Mouse (Mus musculus) left cerebral cortex, adult 8-10 months (tissue): ENCODE measurements around the gene Eif2s2. TPM values are rescaled to one million over a fixed set of nuclear protein-coding genes. Genes with fewer than 3 reads are reported as not detected.

Experiments
- DNase-seq, 2 experiments: peaks; one replicate each; pipeline ENCODE4 v3.0.0; 2022; ENCODE audit warnings: low spot score in 2 of 2
- total RNA-seq, 4 experiments: library from RNA; stranded (reverse); gene quantifications; 2 replicates each; pipeline ENCODE4 v1.2.4; 2022

The Eif2s2 gene
- total RNA-seq, 4 experiments from 2014 or later: 47.1 to 49.1 (median 48.8) TPM

DNA sequence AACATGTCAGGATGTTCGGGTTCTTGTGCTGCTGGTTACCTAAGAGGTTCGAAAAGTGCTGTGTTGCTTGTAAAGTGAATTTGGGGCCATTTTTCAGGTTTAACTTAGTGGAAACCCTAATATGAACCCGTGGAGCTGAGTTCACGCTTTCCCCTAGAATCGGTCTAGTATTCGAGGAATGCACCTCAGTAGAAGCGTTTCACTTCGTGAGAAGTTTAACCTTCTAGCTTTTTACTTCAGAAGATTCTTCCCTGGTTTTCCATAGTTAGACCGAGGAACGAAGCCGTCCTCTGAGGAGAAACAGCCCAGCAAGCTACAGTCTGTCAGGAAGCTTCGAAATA, 280 bp upstream of the Eif2s2 start:
- DNase-seq: no peak

DNA sequence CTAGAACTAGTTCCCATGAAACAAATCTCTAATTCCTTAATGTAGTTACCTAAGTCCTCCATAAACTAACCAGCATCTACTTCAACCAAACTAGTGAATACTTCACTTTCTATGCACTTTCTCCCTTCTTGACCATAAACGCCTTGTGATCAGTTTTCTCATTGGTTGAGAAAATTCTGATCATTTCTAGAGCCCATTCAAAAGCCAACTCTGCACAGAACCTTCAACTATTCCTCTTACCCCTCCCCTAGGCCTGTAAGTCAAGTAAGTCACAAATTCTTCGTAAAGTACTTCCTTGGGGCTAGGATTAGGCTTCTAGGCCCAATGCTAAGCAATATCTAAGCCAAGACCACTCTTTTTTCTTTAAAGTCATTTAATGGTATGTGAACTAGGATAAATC, 1.1 kb downstream of the Eif2s2 start:
- DNase-seq: no peak

DNA sequence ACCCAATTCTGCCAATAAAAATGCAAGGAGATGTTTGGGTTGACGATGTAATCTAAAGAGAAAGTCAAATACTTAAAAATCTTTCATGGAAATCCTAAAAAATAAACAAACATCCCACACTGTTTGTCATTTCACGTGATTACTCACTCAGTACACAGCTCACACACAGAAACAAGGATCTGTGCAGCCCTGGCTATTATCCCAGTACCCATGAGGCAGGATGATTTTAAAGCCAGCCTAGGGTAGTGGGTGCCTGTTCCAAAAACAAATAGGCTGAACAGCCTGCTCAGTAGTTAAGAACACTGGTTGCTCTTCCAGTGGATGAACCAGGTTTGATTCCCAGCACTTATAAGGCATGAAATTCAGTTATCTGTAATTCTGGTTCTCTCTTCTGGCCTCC, 16.1 kb downstream of the Eif2s2 start:
- DNase-seq: no peak

DNA sequence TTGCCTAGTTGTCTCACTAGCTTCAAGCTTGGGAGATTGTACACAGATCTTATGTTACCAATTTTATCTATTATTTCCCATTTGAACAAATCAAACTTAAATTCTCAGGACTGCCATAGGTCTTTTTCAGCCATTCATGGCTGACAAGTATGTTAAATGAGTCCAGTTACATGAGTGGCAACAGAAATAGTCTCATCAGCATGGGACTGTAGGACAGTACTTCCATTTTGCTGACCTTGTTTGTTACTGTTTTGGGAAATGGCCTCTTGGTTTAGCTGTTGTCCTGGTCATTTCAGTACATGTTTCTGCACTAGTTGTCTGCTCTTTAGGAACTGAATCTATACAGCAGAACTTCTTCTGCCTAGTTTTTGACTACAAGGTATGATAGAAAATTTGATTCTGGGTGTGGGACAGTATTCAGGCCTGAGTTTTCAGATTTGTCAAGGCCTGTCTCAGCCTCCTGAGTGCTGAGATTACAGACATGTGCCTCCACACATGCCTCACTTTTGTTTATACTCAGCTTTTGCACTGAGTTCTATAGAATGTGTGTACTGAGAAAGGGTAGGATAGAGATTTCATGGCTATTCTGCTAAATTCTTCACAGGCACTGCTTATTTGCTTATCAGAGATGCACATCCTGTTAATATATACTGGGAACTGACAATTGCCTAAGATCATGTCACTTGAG, 22.6 kb downstream of the Eif2s2 start:
- DNase-seq: no peak

DNA sequence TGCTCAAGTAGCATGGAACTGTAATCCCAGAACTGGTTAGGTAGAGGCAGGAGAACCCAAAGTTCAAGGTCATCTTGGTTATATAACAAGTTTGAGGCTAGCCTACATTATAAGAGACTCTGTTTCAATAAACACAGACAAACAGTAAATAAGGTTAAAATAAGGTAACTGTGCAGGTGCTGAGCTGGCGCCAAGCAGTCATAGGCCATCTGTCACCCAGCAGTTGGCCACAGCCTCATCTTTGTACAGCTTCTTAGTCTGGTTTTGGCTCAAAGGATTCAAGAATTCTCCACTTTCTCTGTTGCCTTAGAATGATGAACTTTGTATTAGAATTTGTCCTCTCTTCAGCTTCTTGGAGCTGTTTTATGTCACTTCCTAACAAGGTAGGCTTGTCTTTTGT, 24.6 kb downstream of the Eif2s2 start:
- DNase-seq: no peak

DNA sequence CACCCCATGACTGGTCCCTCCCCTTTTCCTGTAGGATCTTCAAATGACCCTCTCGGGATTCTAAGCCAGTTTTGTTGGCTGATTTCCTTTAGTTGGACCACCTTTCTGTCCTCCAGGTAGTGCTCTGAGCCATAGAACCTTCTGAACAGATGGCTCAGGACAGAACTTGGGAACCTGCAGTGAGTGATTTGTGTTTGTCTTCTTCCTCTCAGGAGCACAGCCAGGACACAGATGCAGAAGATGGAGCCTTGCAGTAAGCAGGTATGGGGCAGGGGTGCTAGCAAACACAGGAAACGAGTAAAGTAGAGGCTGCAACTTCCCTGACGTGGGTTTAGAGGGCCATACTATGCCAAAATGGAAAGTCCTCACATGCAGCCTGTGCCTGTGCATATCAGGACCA, 27.0 kb downstream of the Eif2s2 start:
- DNase-seq: no peak

DNA sequence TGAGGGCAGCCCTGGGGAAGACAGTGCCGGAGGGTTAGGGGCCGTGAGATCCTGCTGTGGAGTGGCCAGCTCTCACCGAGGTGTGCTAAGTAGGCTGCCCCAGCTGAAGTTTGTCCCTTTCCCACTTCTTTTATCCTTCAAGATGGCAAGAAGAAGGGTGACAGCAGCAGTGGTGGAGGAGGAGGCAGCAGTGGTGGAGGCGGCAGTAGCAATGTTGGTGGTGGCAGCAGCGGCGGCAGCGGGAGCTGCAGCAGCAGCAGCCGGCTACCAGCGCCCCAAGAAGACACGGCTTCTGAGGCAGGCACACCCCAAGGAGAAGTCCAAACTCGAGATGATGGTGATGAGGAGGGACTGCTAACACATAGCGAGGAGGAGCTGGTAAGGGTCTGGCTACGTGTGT, 29.1 kb downstream of the Eif2s2 start:
- DNase-seq: peak in 1 of 2 experiments; percentile 30

DNA sequence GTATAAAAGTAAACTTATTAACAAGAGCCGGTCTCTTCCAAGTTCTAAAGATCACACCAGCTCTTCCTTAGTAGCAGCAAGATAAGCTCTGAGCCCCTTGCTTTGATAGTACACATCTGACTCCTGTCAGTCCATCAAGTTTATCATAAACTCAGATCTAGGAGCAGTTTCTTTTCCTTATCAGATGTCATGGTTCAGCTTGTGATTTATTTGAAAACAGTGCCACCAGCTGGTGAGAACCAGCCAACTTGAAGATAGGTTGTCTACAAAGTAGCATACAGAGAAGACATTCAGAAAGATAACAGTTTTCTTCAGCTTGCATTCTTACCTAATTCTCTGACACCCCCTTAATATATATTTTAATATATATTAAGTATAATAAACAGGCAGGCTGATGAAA, 37.4 kb downstream of the Eif2s2 start:
- peak in 1 of 2 experiments; percentile 55 for DNase-seq

DNA sequence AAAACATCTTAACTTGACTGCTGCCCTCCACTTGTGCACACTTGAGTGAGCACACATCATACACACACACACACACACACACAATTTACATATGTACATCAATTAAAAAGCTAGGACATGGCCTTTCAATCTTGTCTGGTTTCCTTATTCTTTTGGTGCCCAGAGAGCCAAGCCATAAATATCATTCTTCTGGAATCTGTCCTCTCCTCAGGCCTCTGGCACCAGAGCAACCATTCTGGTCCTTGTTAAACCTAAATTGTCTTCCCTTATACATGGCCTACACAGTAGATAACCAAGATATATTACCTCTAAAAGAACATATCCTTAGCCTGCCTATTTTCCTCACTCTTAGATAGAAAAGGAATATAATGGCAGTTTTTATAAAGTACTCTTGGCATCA, 44.6 kb downstream of the Eif2s2 start:
- no peak for DNase-seq

DNA sequence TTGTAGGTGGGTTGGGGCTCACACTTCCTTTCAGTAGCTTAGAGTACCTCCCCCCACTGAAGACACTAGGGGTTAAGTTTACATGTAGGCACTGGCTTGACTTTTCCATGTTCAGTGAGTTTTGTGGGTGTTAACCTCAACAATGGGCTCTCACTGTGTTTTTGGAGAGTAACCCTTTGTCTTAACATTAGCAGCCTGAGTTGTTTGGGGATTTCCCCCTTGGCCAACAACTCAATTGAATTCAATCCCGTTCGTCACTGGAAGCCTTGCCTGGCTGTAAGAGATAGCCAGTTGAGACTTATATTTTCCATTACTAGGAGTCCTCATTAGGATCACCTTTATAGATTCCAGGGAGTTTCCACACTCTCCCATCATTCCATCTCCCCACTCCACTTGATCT, 56.2 kb downstream of the Eif2s2 start:
- DNase-seq: no peak

DNA sequence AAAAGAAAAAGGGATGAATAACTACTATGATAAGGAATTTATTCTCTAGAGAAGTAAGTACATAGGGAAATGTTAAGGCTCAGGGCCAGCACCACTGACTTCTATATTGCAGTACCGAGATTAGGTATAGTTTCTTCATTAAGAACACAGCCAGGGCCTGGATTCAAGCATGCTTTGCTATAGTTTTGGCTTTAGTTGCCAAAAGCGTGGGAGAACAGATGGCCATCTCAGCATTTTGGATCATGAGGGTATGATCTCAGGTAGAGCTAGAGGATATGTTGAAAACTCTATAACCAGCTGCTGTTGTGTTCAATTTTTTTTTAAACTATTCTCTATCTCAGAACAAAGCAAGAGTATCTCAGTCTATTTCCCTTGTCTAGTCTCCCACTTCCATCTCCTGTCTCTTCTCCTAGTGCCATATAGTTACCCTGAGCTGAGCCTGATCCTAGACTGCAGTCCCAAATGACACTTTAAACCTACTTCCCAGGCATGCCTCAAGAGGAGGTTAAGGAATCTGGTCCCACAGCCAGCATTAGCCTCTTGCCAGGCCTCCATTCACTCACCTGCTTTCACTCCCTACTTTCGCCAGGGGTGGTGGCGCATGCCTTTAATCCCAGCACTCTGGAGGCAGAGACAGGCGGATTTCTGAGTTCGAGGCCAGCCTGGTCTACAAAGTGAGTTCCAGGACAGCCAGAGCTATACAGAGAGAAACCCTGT, 58.4 kb downstream of the Eif2s2 start:
- DNase-seq: no peak

DNA sequence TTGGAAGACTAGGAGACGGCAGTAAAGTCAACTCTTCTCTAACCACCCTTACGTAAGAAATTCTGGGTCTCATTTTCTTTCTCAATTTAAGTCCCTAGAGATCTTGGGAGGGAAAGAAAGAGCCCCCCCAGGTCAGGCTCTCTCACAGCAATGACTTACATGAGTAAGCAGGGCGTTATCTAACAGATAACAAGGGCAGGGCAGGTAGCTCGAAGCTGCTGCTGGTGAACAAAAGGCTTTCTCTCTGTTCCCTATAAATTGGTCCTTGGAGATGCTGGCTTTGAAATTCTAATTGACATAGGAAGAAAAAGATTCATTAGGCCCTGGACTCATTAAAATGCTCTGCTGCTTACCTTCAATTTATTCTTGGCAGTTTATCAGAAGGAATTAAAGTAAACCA, 60.3 kb downstream of the Eif2s2 start:
- no peak for DNase-seq

DNA sequence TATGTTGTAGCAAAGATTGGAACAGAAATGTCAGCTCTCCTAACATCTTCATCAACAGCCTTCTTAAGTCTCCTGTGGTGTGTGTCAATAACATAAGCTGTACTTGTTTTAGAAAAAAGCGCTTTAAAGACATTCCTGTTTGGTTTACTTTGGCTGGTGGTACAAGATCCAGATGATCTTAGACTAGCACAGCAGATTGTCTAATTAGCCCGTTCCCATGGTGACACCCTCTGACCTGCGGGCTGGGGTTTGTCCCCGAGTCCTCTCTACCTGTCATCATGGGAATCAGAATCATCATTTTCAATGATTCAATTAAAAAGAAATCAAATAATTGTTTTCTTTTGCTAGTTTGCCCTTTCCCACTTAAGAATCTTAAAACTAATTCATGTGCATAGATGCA, 65.2 kb downstream of the Eif2s2 start:
- DNase-seq: no peak

DNA sequence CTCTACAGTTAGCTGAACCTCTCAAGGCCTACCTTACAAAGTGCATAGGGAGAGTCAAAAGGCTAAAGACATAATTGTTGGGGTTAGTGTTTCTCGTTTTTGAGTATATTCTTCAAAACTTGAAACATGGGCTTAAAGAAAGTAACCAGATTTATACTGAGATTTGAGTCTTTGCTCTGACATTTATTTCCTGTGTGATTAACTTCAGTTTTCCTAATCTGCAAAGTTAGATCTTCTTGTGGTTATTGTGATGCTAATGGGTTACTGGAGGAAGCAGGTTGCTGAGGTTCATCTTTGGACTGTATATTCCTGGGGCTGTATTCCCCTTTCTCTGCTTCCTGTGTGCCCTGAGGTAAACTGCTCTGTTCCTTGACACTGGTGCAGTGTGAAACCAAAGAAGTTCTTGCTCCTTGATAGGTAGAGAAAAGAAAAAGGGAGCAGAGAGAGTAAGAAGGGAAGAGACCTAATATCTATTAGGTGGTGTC, 66.6 kb downstream of the Eif2s2 start:
- no peak for DNase-seq

Other genes starting within 250 kb of the Eif2s2 start
- 100 to 1,000 TPM; 201 to 231 (median 219) TPM for gene Chmp4b, start 241.2 kb downstream of the Eif2s2 start, total RNA-seq
- not detected for gene Gm14214, start 122.9 kb downstream of the Eif2s2 start, total RNA-seq
- gene Raly, start 101.8 kb downstream of the Eif2s2 start, total RNA-seq: 100 to 1,000 TPM in 3 of 4 experiments, 10 to 100 TPM in 1; 98.0 to 109 (median 104) TPM
- gene a, start 101.5 kb downstream of the Eif2s2 start, total RNA-seq: not detected
- under 1 TPM; 0.14 to 0.28 (median 0.22) TPM for gene Gm14226, start 125.3 kb upstream of the Eif2s2 start, total RNA-seq
- 10 to 100 TPM; 14.9 to 16.2 (median 15.5) TPM for gene Ahcy, start 181.6 kb upstream of the Eif2s2 start, total RNA-seq
- gene Itch, start 240.6 kb upstream of the Eif2s2 start, total RNA-seq: 10 to 100 TPM; 49.5 to 57.9 (median 51.9) TPM